Mouse (Mus musculus) forebrain, embryonic 14.5 days (tissue): ENCODE data around the gene Lrrc2. TPM values are rescaled to one million over a fixed set of nuclear protein-coding genes. Genes with fewer than 3 reads are reported as not detected.

ENCODE experiments used
- microRNA-seq: library from miRNA; unstranded; fragments of <30 nt; microRNA quantifications from one replicate; pipeline ENCODE4, GENCODE M21; 2016
- polyA plus RNA-seq: library from polyadenylated mRNA; unstranded; fragments of >200 nt; fragmentation: Nextera tagmentation; extraction: Ambion mirVana; gene quantifications from 2 replicates; pipeline ENCODE4 v1.2.1, GENCODE M21; 2014

Gene Lrrc2
- polyA plus RNA-seq, 1 experiment from 2014 or later = 0.37 TPM

Small RNA genes within 50 kb of the gene (microRNA-seq; reads per million reads assigned to microRNA genes)
- gene Gm24269 = not detected

Other genes with a start within 250 kb of the Lrrc2 start
- 0.33 TPM in 1 of 2 replicates, not detected in the other for gene Myl3, start 209.7 kb upstream of the Lrrc2 start, polyA plus RNA-seq
- gene Pth1r, start 204.4 kb upstream of the Lrrc2 start, polyA plus RNA-seq = 4.0 and 4.7 TPM in 2 replicates
- not detected in 2 replicates for gene Prss42, start 153.4 kb upstream of the Lrrc2 start, polyA plus RNA-seq
- gene Prss44, start 137.6 kb upstream of the Lrrc2 start, polyA plus RNA-seq = not detected in 2 replicates
- not detected in 2 replicates for gene Prss43, start 124.9 kb upstream of the Lrrc2 start, polyA plus RNA-seq
- 0.38 TPM in 1 of 2 replicates, not detected in the other for gene Prss45, start 117.0 kb upstream of the Lrrc2 start, polyA plus RNA-seq
- gene Prss46, start 107.0 kb upstream of the Lrrc2 start, polyA plus RNA-seq = not detected in 2 replicates
- not detected in 2 replicates for gene Prss50, start 93.6 kb upstream of the Lrrc2 start, polyA plus RNA-seq
- 0.54 and 0.62 TPM in 2 replicates for gene Als2cl, start 71.7 kb upstream of the Lrrc2 start, polyA plus RNA-seq
- 0.30 and 0.40 TPM in 2 replicates for gene Tmie, start 71.4 kb upstream of the Lrrc2 start, polyA plus RNA-seq
- gene Fam240a, start 34.7 kb upstream of the Lrrc2 start, polyA plus RNA-seq = not detected in 2 replicates
- gene Tdgf1, start 5.4 kb upstream of the Lrrc2 start, polyA plus RNA-seq = not detected in 2 replicates
- not detected in 2 replicates for gene Rtp3, start 39.0 kb downstream of the Lrrc2 start, polyA plus RNA-seq
- 0.42 and 0.90 TPM in 2 replicates for gene Ltf, start 67.7 kb downstream of the Lrrc2 start, polyA plus RNA-seq
- gene Ccrl2, start 106.0 kb downstream of the Lrrc2 start, polyA plus RNA-seq = 1.3 and 1.4 TPM in 2 replicates
- 41.9 and 45.2 TPM in 2 replicates for gene Lrrfip2, start 166.0 kb downstream of the Lrrc2 start, polyA plus RNA-seq